Mouse (Mus musculus) ES-Bruce4 (cell line): Measurements from ENCODE around the gene Mrtfb. TPM values are rescaled to one million over a fixed set of nuclear protein-coding genes. Genes with fewer than 3 reads are reported as not detected.

Source experiments
- H3K27ac ChIP-seq: 2 replicates; pipeline ENCODE4 v1.5.1; 2012; ENCODE audit warnings: low read length, inconsistent platforms; ENCODE audit not compliant: insufficient read depth
- H3K27me3 ChIP-seq: 2 replicates; pipeline ENCODE4 v1.6.1; 2012; ENCODE audit warnings: mild to moderate bottlenecking, low read length, inconsistent platforms; ENCODE audit not compliant: control insufficient read depth, poor library complexity, insufficient read depth, severe bottlenecking
- H3K36me3 ChIP-seq: 2 replicates; pipeline ENCODE4 v1.6.1; 2012; ENCODE audit warnings: inconsistent platforms, mild to moderate bottlenecking, low read length, moderate library complexity; ENCODE audit not compliant: control insufficient read depth, poor library complexity, insufficient read depth, severe bottlenecking
- H3K4me1 ChIP-seq: one replicate; pipeline ENCODE4 v1.8.1; 2011; ENCODE audit warnings: low read length; ENCODE audit not compliant: control insufficient read depth, insufficient read depth
- H3K4me3 ChIP-seq: 2 replicates; pipeline ENCODE4 v1.5.1; 2011; ENCODE audit warnings: low read depth, mild to moderate bottlenecking, low read length
- H3K9ac ChIP-seq: 2 replicates; pipeline ENCODE4 v1.6.1; 2012; ENCODE audit warnings: low read depth, mild to moderate bottlenecking, inconsistent platforms; ENCODE audit not compliant: poor library complexity, severe bottlenecking
- H3K9me3 ChIP-seq: replicated peaks from 2 replicates; pipeline ENCODE4 v1.6.1; 2012; ENCODE audit warnings: mild to moderate bottlenecking, low read length, inconsistent platforms; ENCODE audit not compliant: control insufficient read depth, poor library complexity, insufficient read depth, severe bottlenecking
- CTCF ChIP-seq: IDR thresholded peaks from one replicate; pipeline ENCODE4 v1.8.1; 2011; ENCODE audit warnings: low read depth, low read length
- EP300 ChIP-seq: IDR thresholded peaks from 2 replicates; pipeline ENCODE4 v1.6.1; 2011; ENCODE audit warnings: low read depth, low read length; ENCODE audit not compliant: insufficient read depth
- POLR2A ChIP-seq: IDR thresholded peaks from one replicate; pipeline ENCODE4 v1.8.1; 2011; ENCODE audit warnings: low read length; ENCODE audit not compliant: insufficient read depth
- polyA plus RNA-seq: library from polyadenylated mRNA; stranded (reverse); fragments of >200 nt; gene quantifications from 2 replicates; pipeline ENCODE4 v1.2.4, GENCODE M21; 2011; ENCODE audit warnings: low read depth; ENCODE audit not compliant: missing spikeins, insufficient read depth, insufficient read length

Gene Mrtfb
- polyA plus RNA-seq, 1 experiment = 20.7 TPM

DNA sequence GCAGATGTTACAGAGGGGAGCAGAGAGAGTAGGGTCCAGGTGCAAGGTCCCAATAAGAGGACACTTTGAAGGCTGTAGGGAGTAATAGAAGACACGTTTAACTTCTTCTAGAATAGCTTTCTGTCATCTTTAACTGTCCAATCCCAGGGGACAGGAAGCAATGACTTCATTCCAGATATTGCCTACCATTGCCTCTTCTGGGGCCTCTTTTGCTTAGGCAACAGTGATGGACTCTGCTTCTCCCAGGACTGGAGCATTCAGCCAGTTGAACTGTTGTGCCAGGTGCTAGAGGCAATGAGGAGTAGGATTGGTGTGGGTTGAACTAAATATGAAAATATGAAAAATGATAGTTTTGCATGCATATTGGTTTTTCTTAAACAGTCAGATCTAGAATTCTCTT is 41.6 kb downstream of the Mrtfb start:
- Histone ChIP-seq H3K36me3 (no peaks in the 10 kb centered on the region), H3K9ac (no peak overlapping the region), H3K27ac (no peak overlapping the region), H3K27me3 (no peaks in the 10 kb centered on the region), H3K4me1 (no peaks in the 10 kb centered on the region), H3K9me3 (no peaks in the 10 kb centered on the region), H3K4me3 (no peak overlapping the region)
- no peak for TF ChIP-seq EP300

DNA sequence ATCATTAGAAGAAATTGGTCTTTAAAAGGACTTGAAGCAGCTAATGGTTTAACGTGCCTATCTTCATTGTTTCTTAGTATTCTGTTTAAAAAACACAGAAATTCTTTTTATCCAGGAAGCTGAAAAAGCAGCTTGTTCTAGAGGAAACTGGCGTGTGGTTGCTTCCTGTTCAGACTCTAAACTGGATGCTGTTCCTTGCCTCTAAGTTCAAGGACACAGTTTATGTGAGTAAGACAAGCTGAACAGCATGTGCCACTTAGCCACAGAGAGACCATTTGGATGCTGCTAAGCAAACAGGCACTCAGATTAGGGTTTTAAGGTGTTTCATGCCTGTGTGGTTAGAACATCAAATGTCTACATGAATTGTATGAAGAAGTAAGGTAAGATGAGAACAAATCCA is 42.7 kb downstream of the Mrtfb start:
- Histone ChIP-seq H3K36me3 (no peaks in the 10 kb centered on the region), H3K4me3 (no peak overlapping the region), H3K27me3 (no peaks in the 10 kb centered on the region), H3K27ac (no peak overlapping the region), H3K9ac (no peak overlapping the region), H3K4me1 (no peaks in the 10 kb centered on the region), H3K9me3 (no peaks in the 10 kb centered on the region)
- TF ChIP-seq EP300 = no peak
- TF ChIP-seq CTCF = no peak
- no peak for TF ChIP-seq POLR2A

DNA sequence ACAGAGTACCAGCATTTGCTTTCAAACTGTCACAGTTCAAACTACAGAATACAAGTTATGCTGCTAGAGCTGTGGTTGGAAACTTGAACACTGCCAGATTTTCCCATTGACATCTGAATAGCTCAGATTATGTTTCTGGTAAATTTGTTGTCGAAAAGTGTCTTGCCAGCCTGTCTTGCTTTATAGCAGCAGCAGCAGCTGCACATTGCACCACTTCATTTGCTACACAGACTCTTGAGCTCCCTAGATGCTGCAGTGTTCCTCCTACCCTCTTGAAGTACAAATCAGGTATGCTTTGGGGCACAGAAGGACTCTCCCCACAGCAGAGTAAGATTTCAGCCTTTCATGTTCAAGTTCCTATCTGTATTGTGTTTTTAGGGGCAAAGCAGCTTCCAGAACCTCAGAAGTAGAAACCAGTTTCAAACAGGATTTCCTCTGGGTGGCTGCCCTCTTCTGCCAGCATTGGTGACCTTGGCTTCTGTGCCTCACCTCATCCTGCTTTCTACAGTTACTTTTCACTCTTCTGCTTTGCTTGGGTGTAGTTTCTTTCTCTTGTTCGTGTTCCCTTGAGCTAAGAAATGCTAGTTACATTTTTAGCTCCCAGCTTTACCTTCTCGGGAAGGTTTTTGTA is 49.9 kb downstream of the Mrtfb start:
- no peak for TF ChIP-seq POLR2A
- TF ChIP-seq CTCF = no peak
- no peak for TF ChIP-seq EP300

DNA sequence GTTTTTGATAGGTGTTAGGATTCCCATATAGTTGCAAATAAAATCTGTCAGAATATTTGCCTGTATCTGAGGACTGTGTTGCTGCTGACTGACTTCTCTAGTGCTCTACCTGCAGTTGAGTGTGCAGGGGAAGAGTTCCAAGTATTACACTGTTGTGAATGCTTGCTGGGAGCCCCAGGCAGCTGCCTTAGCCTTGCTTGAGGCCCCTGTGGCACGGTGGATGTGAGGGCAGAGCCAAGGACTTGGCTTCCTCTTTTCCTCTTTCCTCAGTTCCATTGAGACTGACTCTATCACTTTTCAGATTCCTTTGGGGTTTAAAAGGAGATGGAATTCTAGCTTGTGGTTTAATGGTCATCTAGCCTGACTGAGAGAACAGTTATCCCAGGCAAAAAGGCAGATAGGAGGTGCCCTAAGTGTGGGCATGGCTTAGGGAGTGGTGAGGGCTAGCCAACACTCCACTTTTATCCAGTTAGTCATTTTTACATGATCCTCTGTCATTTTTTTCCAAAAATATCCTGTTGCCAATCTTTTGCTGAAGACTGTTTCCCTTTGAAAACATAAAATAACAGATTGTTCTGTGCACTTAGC is 53.9 kb downstream of the Mrtfb start:
- Histone ChIP-seq H3K4me3 (no peak overlapping the region), H3K27ac (no peak overlapping the region), H3K9ac (no peak overlapping the region), H3K9me3 (no peaks in the 10 kb centered on the region), H3K36me3 (no peaks in the 10 kb centered on the region), H3K4me1 (no peaks in the 10 kb centered on the region), H3K27me3 (no peaks in the 10 kb centered on the region)
- TF ChIP-seq CTCF (no peak), EP300 (no peak), POLR2A (no peak)

More for the DNA sequence above, 49.9 kb downstream of the Mrtfb start:
- no peak overlapping the region for H3K4me3 ChIP-seq
- no peaks in the 10 kb centered on the region for H3K36me3 ChIP-seq
- no peak overlapping the region for H3K9ac ChIP-seq
- no peaks in the 10 kb centered on the region for H3K4me1 ChIP-seq
- H3K27me3 ChIP-seq = no peaks in the 10 kb centered on the region
- H3K27ac ChIP-seq = no peak overlapping the region
- H3K9me3 ChIP-seq = no peaks in the 10 kb centered on the region

DNA sequence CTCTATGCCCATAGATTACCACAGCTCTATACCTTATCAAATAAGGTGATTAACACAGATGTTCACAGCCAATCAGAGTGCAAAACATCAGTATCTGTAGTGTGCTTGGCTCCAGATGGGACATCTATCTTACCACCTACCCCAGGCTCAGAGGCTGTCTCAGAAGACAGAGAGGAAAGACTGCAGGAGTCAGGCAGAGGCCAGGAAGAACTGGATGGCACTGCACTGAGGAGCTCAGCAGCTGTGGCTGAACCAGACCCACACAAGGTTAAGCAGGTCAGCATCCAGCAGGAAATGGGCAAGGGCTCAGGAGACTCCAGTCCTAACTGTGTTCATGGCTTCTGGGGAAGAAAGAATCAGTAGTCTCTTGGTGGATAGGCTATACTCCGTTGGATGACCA is 55.1 kb downstream of the Mrtfb start:
- H3K9me3 ChIP-seq = no peaks in the 10 kb centered on the region
- no peaks in the 10 kb centered on the region for H3K4me1 ChIP-seq
- H3K9ac ChIP-seq = no peak overlapping the region
- no peaks in the 10 kb centered on the region for H3K36me3 ChIP-seq
- no peak overlapping the region for H3K27ac ChIP-seq
- H3K27me3 ChIP-seq = no peaks in the 10 kb centered on the region
- TF ChIP-seq EP300 = no peak
- no peak for TF ChIP-seq CTCF
- TF ChIP-seq POLR2A = no peak
- no peak overlapping the region for H3K4me3 ChIP-seq

DNA sequence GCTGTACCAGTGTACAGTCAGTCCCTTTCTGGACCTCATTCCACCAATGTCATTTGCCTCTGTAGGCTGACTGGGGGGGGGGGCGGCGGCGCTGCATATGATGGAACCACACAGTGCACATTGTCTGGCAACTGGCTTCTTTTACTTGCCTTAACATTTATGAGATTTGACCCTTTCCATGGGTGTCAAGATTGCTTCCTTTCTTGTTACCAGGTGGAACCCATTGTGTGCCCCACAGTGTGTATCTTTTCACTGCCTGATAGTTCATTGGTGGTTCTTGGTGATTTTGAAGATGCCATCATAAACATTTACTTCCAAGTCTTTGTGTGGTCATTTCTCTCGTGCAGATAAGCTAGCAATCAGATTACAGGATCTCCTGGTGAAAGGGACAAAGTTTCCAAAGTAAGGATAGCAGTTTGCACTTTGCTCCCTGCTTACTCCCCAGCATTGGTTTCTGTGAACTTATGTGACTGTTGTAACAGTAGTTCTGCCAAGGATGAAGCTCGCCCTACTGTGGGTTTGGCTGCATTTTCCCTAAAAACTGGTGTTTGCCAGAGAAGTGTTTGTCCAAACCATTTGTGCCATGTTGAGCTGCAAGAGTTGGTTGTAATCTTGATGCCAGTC is 56.9 kb downstream of the Mrtfb start:
- Histone ChIP-seq H3K4me3 (no peak overlapping the region), H3K9me3 (no peaks in the 10 kb centered on the region), H3K36me3 (no peaks in the 10 kb centered on the region), H3K9ac (no peak overlapping the region), H3K4me1 (no peaks in the 10 kb centered on the region), H3K27me3 (no peaks in the 10 kb centered on the region), H3K27ac (no peak overlapping the region)
- no peak for TF ChIP-seq CTCF
- no peak for TF ChIP-seq POLR2A
- no peak for TF ChIP-seq EP300
